Mouse (Mus musculus) B cell, adult 62 days (primary cell): ENCODE data around the gene Pramef25. TPM values are rescaled to one million over a fixed set of nuclear protein-coding genes. Genes with fewer than 3 reads are reported as not detected.

Experiments
- total RNA-seq: library from RNA; stranded (reverse); gene quantifications from 4 replicates; pipeline ENCODE4 v1.2.4, GENCODE M21; 2023

Pramef25 gene
- total RNA-seq, result not detected in 4 replicates

GRCm38 (mm10) chr4:143950916-143951315 lies at the start of gene Pramef25:
Gene Pramef25, minus strand, starts transcription at chr4:143951016.

GRCm38 (mm10) chr4:143994269-143994668 lies 43.5 kb upstream of the Pramef25 start, which contains the start of gene Pramef17:
Gene Pramef17, minus strand, starts transcription at chr4:143994369.

GRCm38 (mm10) chr4:143966850-143967249 lies 16.0 kb upstream of the Pramef25 start, which contains the start of gene Gm13101:
Gene Gm13101, minus strand, starts transcription at chr4:143966950.

GRCm38 (mm10) chr4:143900280-143900679 lies 50.5 kb downstream of the Pramef25 start, which contains the start of gene Pramef6:
Gene Pramef6, minus strand, starts transcription at chr4:143900380.

Other genes starting within 250 kb of the Pramef25 start
- not detected in 4 replicates for gene Gm13089, start 248.3 kb downstream of the Pramef25 start, total RNA-seq
- gene Gm13078, start 231.6 kb downstream of the Pramef25 start, total RNA-seq, result not detected in 4 replicates
- gene Gm13023, start 161.7 kb downstream of the Pramef25 start, total RNA-seq, result not detected in 4 replicates
- not detected in 4 replicates for gene Gm13084, start 134.9 kb downstream of the Pramef25 start, total RNA-seq
- not detected in 4 replicates for gene Gm13103, start 104.5 kb downstream of the Pramef25 start, total RNA-seq
- gene Pramef6, start 50.6 kb downstream of the Pramef25 start, total RNA-seq, result not detected in 4 replicates
- gene Gm13101, start 15.9 kb upstream of the Pramef25 start, total RNA-seq, result not detected in 4 replicates
- not detected in 4 replicates for gene Pramef17, start 43.4 kb upstream of the Pramef25 start, total RNA-seq
- not detected in 4 replicates for gene Pramel4, start 108.1 kb upstream of the Pramef25 start, total RNA-seq
- not detected in 4 replicates for gene Gm13102, start 155.5 kb upstream of the Pramef25 start, total RNA-seq
- not detected in 4 replicates for gene Oog3, start 211.6 kb upstream of the Pramef25 start, total RNA-seq
- gene Oog2, start 239.7 kb upstream of the Pramef25 start, total RNA-seq, result not detected in 4 replicates